Mouse (Mus musculus) erythroblast, embryonic 14.5 days (primary cell): ENCODE results near the gene Actl11.

Experiments used
- GATA1 ChIP-seq: IDR thresholded peaks from 2 replicates; pipeline ENCODE4 v1.6.1; 2012; ENCODE audit warnings: low read length, inconsistent platforms, mixed read lengths
- TAL1 ChIP-seq: IDR thresholded peaks from 3 replicates; pipeline ENCODE4 v1.6.1; 2012; ENCODE audit warnings: low read length, inconsistent platforms, mixed read lengths

GRCm38 (mm10) chr9:107934146-107934545, 5.9 kb downstream of the Actl11 start:
- no peak for TF ChIP-seq TAL1
- TF ChIP-seq GATA1: no peak
